16 mouse cellular contexts compared by ENCODE assay signal in genomic region chr3:10823022-10823421, GRCm38 (mm10).
"Had no signal": no experiment of that assay in that cellular context is flagged by ENCODE, and none has a peak within 500 bp of the region (broad histone marks: within the 10 kb centered on the region; RNA-seq: fewer than 3 reads in every experiment).

No protein-coding gene starts in this region.

- H3K27me3 ChIP-seq: neural tube, embryonic 13.5 days; neural tube, embryonic 15.5 days; stomach, embryonic 15.5 days had no signal

- H3K4me2 ChIP-seq: neural tube, embryonic 13.5 days; neural tube, embryonic 15.5 days; stomach, embryonic 15.5 days had no signal

- H3K9me3 ChIP-seq: neural tube, embryonic 13.5 days; neural tube, embryonic 15.5 days; stomach, embryonic 15.5 days had no signal

- H3K27ac ChIP-seq: neural tube, embryonic 13.5 days; neural tube, embryonic 15.5 days; stomach, embryonic 15.5 days; stomach, postnatal 0 days had no signal

- H3K36me3 ChIP-seq: neural tube, embryonic 13.5 days; neural tube, embryonic 15.5 days; stomach, embryonic 15.5 days had no signal

- H3K4me3 ChIP-seq: neural tube, embryonic 13.5 days; neural tube, embryonic 15.5 days; stomach, embryonic 15.5 days had no signal

- DNase-seq: retina, postnatal 1 day; right cerebral cortex, adult 18-20 months; right cerebral cortex, postnatal 14 days; right cerebral cortex, postnatal 25 days; right cerebral cortex, postnatal 4 days; spleen, adult 18-20 months; thymus, adult 18-20 months; thymus, adult 2 months; thymus, postnatal 14 days; thymus, postnatal 25 days; thymus, postnatal 36 days; thymus, postnatal 4 days had no signal

- H3K4me1 ChIP-seq: neural tube, embryonic 13.5 days; neural tube, embryonic 15.5 days; stomach, embryonic 15.5 days had no signal

- H3K9ac ChIP-seq: neural tube, embryonic 13.5 days; neural tube, embryonic 15.5 days; stomach, embryonic 15.5 days had no signal
